Mouse (Mus musculus): ENCODE results near the gene Gtf2a2.

Gene Gtf2a2

DNA sequence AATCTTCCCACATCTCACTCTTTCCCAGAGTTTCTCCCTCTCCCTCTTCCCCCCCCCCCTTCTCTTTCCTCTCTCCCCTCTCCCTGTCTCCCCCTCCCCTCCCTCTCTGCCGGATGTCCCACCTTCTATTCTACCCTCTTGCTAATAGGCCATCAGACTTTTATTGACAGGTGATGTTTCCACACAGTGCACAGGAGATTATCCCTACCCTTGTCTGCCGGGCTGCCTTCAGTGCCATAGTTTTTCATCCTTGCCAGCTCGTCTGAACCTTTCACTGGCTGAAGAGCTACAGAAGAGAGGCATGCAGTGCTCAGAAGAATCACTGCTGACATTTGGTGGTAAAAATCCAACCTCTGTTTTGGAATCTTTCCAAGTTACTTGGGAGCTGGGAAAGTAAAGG is 41.1 kb downstream of the Gtf2a2 start:
- DNase-seq (ENCODE audit: low read depth, low spot score): no peak

DNA sequence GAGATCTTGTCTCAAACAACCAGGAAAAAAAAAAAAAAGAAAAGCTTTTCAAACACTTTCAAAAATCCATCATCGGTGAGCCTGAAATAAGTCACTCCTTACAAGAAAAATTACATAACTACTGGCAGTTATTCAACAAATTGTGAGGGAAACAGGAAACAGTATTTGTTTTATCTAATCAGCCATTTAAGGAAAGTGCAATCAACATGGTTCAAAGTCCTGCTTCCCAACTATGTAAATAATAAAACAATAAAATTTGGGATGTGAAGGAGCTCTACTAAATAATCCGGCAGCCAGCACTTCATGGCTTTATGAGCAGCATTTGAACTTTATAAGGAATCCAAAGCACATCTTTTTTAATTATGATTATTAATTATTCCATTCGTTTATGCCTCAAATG is 49.7 kb downstream of the Gtf2a2 start:
- DNase-seq (ENCODE audit: low read depth, low spot score): no peak

DNA sequence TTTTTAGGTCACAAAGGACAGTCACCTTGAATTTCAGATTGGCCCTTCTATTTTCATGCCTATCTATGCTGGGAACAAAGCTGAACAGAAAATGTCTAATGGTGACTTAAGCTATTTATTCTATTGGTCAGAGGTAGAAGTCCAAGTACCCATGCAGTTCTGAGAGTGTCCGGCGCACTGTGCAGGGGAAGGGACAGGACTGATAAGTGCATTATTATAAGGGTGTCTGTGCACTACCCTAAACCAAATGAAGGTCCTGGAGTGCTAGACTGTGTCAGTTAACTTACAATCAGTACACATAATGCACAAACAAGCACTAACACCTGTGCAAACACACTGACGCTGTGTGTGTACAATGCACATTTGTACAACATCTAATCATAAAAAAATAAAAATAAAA is 55.1 kb downstream of the Gtf2a2 start:
- DNase-seq (ENCODE audit: low read depth, low spot score): no peak

DNA sequence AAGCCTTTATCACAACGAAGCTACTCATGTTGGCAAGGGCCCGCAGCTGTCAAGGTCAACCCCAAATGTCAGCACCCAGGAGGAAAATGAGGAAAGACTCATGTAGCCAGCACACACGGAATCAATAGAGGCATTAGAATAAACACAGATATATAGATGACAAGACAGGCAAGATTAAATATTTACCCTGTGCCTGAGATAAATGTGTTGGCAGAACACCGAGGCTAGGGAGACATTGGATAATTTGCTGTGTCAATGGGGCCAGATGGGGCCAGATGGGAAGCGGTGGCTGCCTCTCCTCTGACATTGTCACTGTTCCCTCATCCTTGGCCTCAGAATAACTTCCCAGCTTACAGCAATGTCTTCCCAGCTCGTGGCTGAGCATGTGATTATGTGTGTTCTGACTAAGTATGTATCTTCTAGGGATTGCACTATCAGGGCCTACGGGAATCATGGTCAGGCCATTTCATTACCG is 57.6 kb downstream of the Gtf2a2 start:
- no peak for DNase-seq (ENCODE audit: low read depth, low spot score)

- no peak for DNase-seq (ENCODE audit: low read depth, low spot score)
These were observed 60.0 kb downstream of the Gtf2a2 start for GRCm38 (mm10) chr9:70072387-70072786.

All from ES-CJ7 (cell line).